In genomic region chr5:78584823-78585222, GRCm38 (mm10) we compare ENCODE assay signal across 9 mouse cellular contexts.
DNase-seq lines count a peak whose midpoint lies in the region; ATAC-seq and TF ChIP-seq lines count a peak whose summit lies in the region.
"Had no signal": no experiment of that assay in that cellular context is flagged by ENCODE, and none has a peak within 500 bp of the region (broad histone marks: within the 10 kb centered on the region; RNA-seq: fewer than 3 reads in every experiment).

No protein-coding gene starts in this region.

- no peak overlapping the region for H3K4me3 ChIP-seq in hindbrain, embryonic 15.5 days
- H3K4me3 ChIP-seq in liver, postnatal 0 days (ENCODE audit: low read depth, low read length): no peak overlapping the region
- H3K4me3 ChIP-seq: liver, embryonic 15.5 days had no signal

- DNase-seq in Muller cell, postnatal 12 days (ENCODE audit: inconsistent ontology term): peak; percentile 89
- peak; percentile 71 to 81 for DNase-seq in cerebellum, postnatal 14 days
- DNase-seq in left cerebral cortex, postnatal 4 days: peak; percentile 70
- no peak for DNase-seq in spleen, postnatal 14 days (ENCODE audit: low spot score in 2 of 2)
- no peak for DNase-seq in liver, postnatal 0 days
- DNase-seq in thymus, postnatal 36 days: no peak

- no peak for TF ChIP-seq CTCF in liver, postnatal 0 days (IDR thresholded peaks at IDR 0.05; ENCODE audit: low read depth)

- ATAC-seq in hindbrain, embryonic 15.5 days (ENCODE audit: low FRiP score, low read depth): peak; percentile 91
- ATAC-seq in liver, postnatal 0 days: no peak
- ATAC-seq in activated CD4-positive, CD25-positive, alpha-beta regulatory T cell, adult 4 months: no peak

- H3K4me2 ChIP-seq in hindbrain, embryonic 15.5 days: no peak overlapping the region
- H3K4me2 ChIP-seq in liver, postnatal 0 days (ENCODE audit: low read depth, low read length): no peak overlapping the region
- H3K4me2 ChIP-seq: liver, embryonic 15.5 days had no signal

- no peaks in the 10 kb centered on the region for H3K36me3 ChIP-seq in hindbrain, embryonic 15.5 days
- H3K36me3 ChIP-seq in liver, postnatal 0 days (replicated peaks; ENCODE audit: insufficient read depth, low read length): no peaks in the 10 kb centered on the region
- H3K36me3 ChIP-seq: liver, embryonic 15.5 days had no signal

- H3K27ac ChIP-seq in hindbrain, embryonic 15.5 days (replicated peaks): peak overlapping the region; percentile 59; the same call in 1 of the 2 replicates
- H3K27ac ChIP-seq in liver, postnatal 0 days (ENCODE audit: low read depth): no peak overlapping the region
- H3K27ac ChIP-seq: liver, embryonic 15.5 days had no signal

- intact Hi-C loops in left cerebral cortex, postnatal 4 days (cut with DNase I): no loop called here

- no peaks in the 10 kb centered on the region for H3K9me3 ChIP-seq in hindbrain, embryonic 15.5 days
- no peaks in the 10 kb centered on the region for H3K9me3 ChIP-seq in liver, postnatal 0 days (ENCODE audit: low read length)
- H3K9me3 ChIP-seq: liver, embryonic 15.5 days had no signal

- no peaks in the 10 kb centered on the region for H3K27me3 ChIP-seq in hindbrain, embryonic 15.5 days
- H3K27me3 ChIP-seq in liver, postnatal 0 days (ENCODE audit: insufficient read depth, low read length): no peaks in the 10 kb centered on the region
- H3K27me3 ChIP-seq: liver, embryonic 15.5 days had no signal

- H3K9ac ChIP-seq in hindbrain, embryonic 15.5 days: no peak overlapping the region
- no peak overlapping the region for H3K9ac ChIP-seq in liver, postnatal 0 days (replicated peaks)
- H3K9ac ChIP-seq: liver, embryonic 15.5 days had no signal

- 56% methylated on average over 1 of the region's 1 CpGs for WGBS in hindbrain, embryonic 15.5 days
- WGBS in liver, postnatal 0 days (ENCODE audit: insufficient replicate concordance): 100% methylated on average over 1 of the region's 1 CpGs

- no peak for TF ChIP-seq EP300 in liver, postnatal 0 days (IDR thresholded peaks at IDR 0.05; ENCODE audit: low read depth)

- H3K4me1 ChIP-seq in hindbrain, embryonic 15.5 days (replicated peaks): no peaks in the 10 kb centered on the region
- H3K4me1 ChIP-seq in liver, postnatal 0 days (ENCODE audit: insufficient read depth): no peaks in the 10 kb centered on the region
- H3K4me1 ChIP-seq: liver, embryonic 15.5 days had no signal

Comparison
In these comparisons a context has a peak if more than half of its experiments do, and no peak if none do; other contexts are left out.
1. DNase-seq: peak in Muller cell, postnatal 12 days (single experiment), cerebellum, postnatal 14 days (2 of 2) and left cerebral cortex, postnatal 4 days (single experiment); none in spleen, postnatal 14 days (0 of 2), liver, postnatal 0 days (single experiment) and thymus, postnatal 36 days (0 of 2).